Mouse (Mus musculus): Measurements from ENCODE around the gene Ror1.

GRCm38 (mm10) chr4:100132261-100132660 is 36.7 kb downstream of the Ror1 start:
- TF ChIP-seq POLR2A (IDR thresholded peaks at IDR 0.05; ENCODE audit: insufficient read depth, low read length) (no peak), CTCF (IDR thresholded peaks at IDR 0.05; ENCODE audit: low read depth, low read length) (no peak)
